Mouse (Mus musculus): ENCODE data around the gene Lrrc8b. TPM values are rescaled to one million over a fixed set of nuclear protein-coding genes. Genes with fewer than 3 reads are reported as not detected.

Lrrc8b gene
- polyA plus RNA-seq (2014; fragmentation: Nextera tagmentation; extraction: Ambion mirVana), result 10.4 and 10.6 TPM in 2 replicates

DNA sequence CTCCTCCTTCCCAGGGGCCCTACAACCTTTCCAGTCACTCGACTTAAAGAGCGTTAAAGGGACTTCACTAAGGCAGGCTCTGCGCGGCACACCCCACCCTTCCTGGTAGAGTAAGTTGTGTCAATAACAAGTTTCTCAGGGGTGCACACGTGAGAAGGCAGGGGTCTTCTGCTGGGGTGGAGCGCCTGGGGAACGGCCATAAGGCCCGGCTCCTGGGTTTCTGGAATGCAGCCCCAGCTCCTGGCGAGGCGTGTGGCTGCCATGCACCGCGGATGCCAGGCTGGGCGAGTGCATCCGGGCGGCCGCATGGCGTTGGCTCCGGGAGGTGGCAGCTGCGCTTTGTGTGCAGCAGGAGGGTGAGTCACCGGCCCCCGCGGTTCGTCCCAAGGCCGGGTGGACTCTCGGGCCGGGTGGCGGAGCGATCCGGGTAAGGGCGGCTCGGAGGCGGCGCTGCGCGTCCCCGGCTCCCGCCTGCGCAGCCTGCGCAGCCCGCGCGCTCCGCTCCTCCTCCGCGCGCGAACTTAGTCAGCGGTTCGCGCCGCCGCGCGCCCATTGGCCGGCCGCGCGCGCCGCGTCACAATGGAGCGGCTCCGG lies at the start of gene Lrrc8b:
Lrrc8b (plus strand) TSS at position 578 of the 594 bp plus-strand sequence.
- H3K27ac ChIP-seq (replicated peaks; ENCODE audit: low read depth, low read length), result peak within 1 kb of the TSS; percentile 84
- peaks cover 10% of the 10 kb centered on the region for H3K4me1 ChIP-seq (ENCODE audit: control insufficient read depth, insufficient read depth, low read length)
- H3K4me3 ChIP-seq (ENCODE audit: low read depth, low read length), result peak within 1 kb of the TSS; percentile 79
- peak within 1 kb of the TSS; percentile 99 for H3K4me2 ChIP-seq (ENCODE audit: low read depth, low read length)
- no peaks in the 10 kb centered on the region for H3K36me3 ChIP-seq (ENCODE audit: control insufficient read depth, insufficient read depth, low read length)
- peak within 1 kb of the TSS; percentile 88 for H3K9ac ChIP-seq (ENCODE audit: low read depth, low read length)
- WGBS, result 0% methylated on average over 16 of the region's 63 CpGs
- no peaks in the 10 kb centered on the region for H3K27me3 ChIP-seq (replicated peaks; ENCODE audit: control insufficient read depth, insufficient read depth, low read length)
- ATAC-seq (ENCODE audit: low read depth) (peak; percentile 95), DNase-seq (ENCODE audit: low spot score) (peak; percentile 94)
- no peaks in the 10 kb centered on the region for H3K9me3 ChIP-seq (ENCODE audit: control insufficient read depth, low read length)

DNA sequence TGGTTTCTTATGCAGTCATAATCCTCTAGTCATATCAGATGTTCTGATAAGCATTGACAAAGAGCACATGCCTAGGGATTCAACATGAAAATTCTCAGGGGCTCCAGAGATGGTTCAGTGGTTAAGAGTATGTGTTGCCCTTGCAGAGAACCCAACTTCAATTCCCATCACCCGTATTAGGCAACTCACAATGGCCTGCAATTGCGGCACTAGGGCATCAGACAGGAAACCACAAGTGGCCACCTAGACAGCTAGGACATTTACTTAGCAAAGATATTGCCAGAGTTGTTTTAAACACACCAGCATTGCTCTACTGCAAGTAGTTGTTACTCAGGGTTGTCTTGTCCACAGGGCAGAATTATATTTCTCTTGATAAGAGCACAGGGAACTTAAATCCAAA lies 34.1 kb upstream of the Lrrc8b start:
- no peak for DNase-seq (ENCODE audit: low spot score)
- Histone ChIP-seq H3K27ac (replicated peaks; ENCODE audit: low read depth, low read length) (no peak overlapping the region), H3K4me3 (ENCODE audit: low read depth, low read length) (no peak overlapping the region), H3K36me3 (ENCODE audit: control insufficient read depth, insufficient read depth, low read length) (no peaks in the 10 kb centered on the region), H3K9ac (ENCODE audit: low read depth, low read length) (no peak overlapping the region), H3K4me2 (ENCODE audit: low read depth, low read length) (no peak overlapping the region), H3K27me3 (replicated peaks; ENCODE audit: control insufficient read depth, insufficient read depth, low read length) (no peaks in the 10 kb centered on the region), H3K9me3 (ENCODE audit: control insufficient read depth, low read length) (no peaks in the 10 kb centered on the region), H3K4me1 (ENCODE audit: control insufficient read depth, insufficient read depth, low read length) (no peaks in the 10 kb centered on the region)
- ATAC-seq (ENCODE audit: low read depth), result no peak
- 85% methylated on average over 2 of the region's 2 CpGs for WGBS

DNA sequence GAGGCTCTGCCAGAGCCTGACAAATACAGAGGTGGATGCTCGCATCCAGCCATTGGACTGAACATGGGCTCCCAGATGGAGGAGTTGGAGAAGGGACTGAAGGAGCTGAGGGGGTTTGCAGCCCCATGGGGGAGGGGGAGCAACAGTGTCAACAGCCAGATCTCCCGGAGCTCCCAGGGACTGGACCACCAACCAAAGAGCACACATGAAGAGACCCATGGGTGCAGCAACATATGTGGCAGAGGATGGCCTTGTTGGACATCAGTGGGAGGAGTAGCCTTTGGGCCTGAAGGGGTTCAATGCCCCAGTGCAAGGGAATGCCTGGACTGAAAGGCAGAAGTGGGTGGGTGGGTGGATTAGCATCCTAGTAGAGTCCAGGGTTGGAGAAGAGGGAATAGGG lies 25.2 kb upstream of the Lrrc8b start:
- Histone ChIP-seq H3K36me3 (ENCODE audit: control insufficient read depth, insufficient read depth, low read length) (no peaks in the 10 kb centered on the region), H3K27ac (replicated peaks; ENCODE audit: low read depth, low read length) (no peak overlapping the region), H3K4me2 (ENCODE audit: low read depth, low read length) (no peak overlapping the region), H3K9ac (ENCODE audit: low read depth, low read length) (no peak overlapping the region), H3K4me1 (ENCODE audit: control insufficient read depth, insufficient read depth, low read length) (no peaks in the 10 kb centered on the region), H3K4me3 (ENCODE audit: low read depth, low read length) (no peak overlapping the region), H3K27me3 (replicated peaks; ENCODE audit: control insufficient read depth, insufficient read depth, low read length) (no peaks in the 10 kb centered on the region), H3K9me3 (ENCODE audit: control insufficient read depth, low read length) (peaks cover 19% of the 10 kb centered on the region; the same call in 1 of the 2 replicates)
- WGBS, result 96% methylated on average over 2 of the region's 2 CpGs
- DNase-seq (ENCODE audit: low spot score) (no peak), ATAC-seq (ENCODE audit: low read depth) (no peak)

DNA sequence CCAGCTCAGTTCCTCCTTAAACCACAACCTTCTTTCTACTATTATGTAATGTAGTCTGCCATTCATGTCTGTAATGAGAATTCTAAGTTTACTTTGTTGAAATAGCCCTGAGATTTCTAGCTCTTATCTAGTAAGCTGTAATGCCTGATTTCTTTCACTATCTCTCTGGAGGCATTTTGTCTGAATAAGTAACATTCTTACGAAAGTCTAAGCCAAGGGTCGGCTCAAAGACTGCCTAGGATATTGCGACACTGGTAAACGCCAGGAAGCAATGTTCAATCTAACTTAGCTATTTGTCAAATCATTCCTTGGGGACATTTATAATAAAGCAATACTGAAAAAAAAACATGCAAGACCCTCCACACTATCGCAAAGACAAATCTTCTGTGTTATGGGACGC lies 21.8 kb upstream of the Lrrc8b start:
- DNase-seq (ENCODE audit: low spot score) (no peak), ATAC-seq (ENCODE audit: low read depth) (no peak)
- Histone ChIP-seq H3K9ac (ENCODE audit: low read depth, low read length) (no peak overlapping the region), H3K27ac (replicated peaks; ENCODE audit: low read depth, low read length) (no peak overlapping the region), H3K27me3 (replicated peaks; ENCODE audit: control insufficient read depth, insufficient read depth, low read length) (no peaks in the 10 kb centered on the region), H3K36me3 (ENCODE audit: control insufficient read depth, insufficient read depth, low read length) (no peaks in the 10 kb centered on the region), H3K4me2 (ENCODE audit: low read depth, low read length) (no peak overlapping the region), H3K9me3 (ENCODE audit: control insufficient read depth, low read length) (peaks cover 19% of the 10 kb centered on the region; the same call in 1 of the 2 replicates), H3K4me3 (ENCODE audit: low read depth, low read length) (no peak overlapping the region), H3K4me1 (ENCODE audit: control insufficient read depth, insufficient read depth, low read length) (no peaks in the 10 kb centered on the region)
- WGBS, result 90% methylated on average over 6 of the region's 6 CpGs

DNA sequence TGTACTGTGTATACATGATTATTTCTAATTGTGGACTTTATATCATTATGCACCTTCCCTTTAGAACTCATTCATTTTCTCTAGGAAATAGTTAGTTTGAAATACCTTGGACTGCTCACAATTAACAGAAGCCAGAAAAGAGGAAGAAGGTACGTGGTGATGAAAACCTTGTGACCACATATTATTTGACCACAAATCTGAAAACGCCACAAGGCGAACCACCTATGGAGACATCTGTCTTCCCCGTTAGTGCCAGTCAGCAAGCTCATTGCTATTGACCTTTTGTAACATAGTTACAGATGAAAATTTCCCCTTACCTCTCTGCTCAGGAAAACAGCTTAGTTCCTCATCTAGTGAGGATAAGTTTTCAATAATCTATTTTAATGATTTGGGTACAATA lies 20.4 kb upstream of the Lrrc8b start:
- H3K4me1 ChIP-seq (ENCODE audit: control insufficient read depth, insufficient read depth, low read length), result no peaks in the 10 kb centered on the region
- H3K27me3 ChIP-seq (replicated peaks; ENCODE audit: control insufficient read depth, insufficient read depth, low read length), result no peaks in the 10 kb centered on the region
- H3K4me3 ChIP-seq (ENCODE audit: low read depth, low read length), result no peak overlapping the region
- H3K9ac ChIP-seq (ENCODE audit: low read depth, low read length), result no peak overlapping the region
- ATAC-seq (ENCODE audit: low read depth) (no peak), DNase-seq (ENCODE audit: low spot score) (no peak)
- no peak overlapping the region for H3K27ac ChIP-seq (replicated peaks; ENCODE audit: low read depth, low read length)
- no peak overlapping the region for H3K4me2 ChIP-seq (ENCODE audit: low read depth, low read length)
- H3K9me3 ChIP-seq (ENCODE audit: control insufficient read depth, low read length), result peaks cover 19% of the 10 kb centered on the region; the same call in 1 of the 2 replicates
- 81% methylated on average over 4 of the region's 4 CpGs for WGBS
- H3K36me3 ChIP-seq (ENCODE audit: control insufficient read depth, insufficient read depth, low read length), result no peaks in the 10 kb centered on the region

DNA sequence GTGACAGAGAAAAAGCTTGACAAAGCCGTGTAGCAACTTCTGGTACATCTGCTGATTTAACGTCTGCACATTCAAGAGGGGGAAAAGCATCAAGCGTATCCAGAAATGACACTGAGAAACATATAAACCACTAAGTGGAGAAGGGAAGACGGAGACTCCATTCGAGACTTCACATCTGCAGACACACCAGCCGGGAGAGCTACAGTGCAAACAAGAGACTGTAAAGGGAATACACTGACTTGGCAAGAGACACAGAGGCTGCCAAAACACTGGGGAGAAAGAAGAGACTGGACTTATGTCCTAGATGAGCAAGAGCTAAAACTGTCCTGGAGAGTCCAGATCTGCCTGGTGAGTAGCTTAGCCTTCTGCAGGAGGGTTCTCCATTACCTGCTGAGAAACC lies 16.6 kb upstream of the Lrrc8b start:
- Histone ChIP-seq H3K36me3 (ENCODE audit: control insufficient read depth, insufficient read depth, low read length) (no peaks in the 10 kb centered on the region), H3K27me3 (replicated peaks; ENCODE audit: control insufficient read depth, insufficient read depth, low read length) (no peaks in the 10 kb centered on the region), H3K9me3 (ENCODE audit: control insufficient read depth, low read length) (peaks cover 5% of the 10 kb centered on the region; the same call in 1 of the 2 replicates), H3K27ac (replicated peaks; ENCODE audit: low read depth, low read length) (no peak overlapping the region), H3K9ac (ENCODE audit: low read depth, low read length) (no peak overlapping the region), H3K4me1 (ENCODE audit: control insufficient read depth, insufficient read depth, low read length) (no peaks in the 10 kb centered on the region), H3K4me3 (ENCODE audit: low read depth, low read length) (no peak overlapping the region), H3K4me2 (ENCODE audit: low read depth, low read length) (no peak overlapping the region)
- no peak for DNase-seq (ENCODE audit: low spot score)
- ATAC-seq (ENCODE audit: low read depth), result no peak
- 79% methylated on average over 6 of the region's 6 CpGs for WGBS

DNA sequence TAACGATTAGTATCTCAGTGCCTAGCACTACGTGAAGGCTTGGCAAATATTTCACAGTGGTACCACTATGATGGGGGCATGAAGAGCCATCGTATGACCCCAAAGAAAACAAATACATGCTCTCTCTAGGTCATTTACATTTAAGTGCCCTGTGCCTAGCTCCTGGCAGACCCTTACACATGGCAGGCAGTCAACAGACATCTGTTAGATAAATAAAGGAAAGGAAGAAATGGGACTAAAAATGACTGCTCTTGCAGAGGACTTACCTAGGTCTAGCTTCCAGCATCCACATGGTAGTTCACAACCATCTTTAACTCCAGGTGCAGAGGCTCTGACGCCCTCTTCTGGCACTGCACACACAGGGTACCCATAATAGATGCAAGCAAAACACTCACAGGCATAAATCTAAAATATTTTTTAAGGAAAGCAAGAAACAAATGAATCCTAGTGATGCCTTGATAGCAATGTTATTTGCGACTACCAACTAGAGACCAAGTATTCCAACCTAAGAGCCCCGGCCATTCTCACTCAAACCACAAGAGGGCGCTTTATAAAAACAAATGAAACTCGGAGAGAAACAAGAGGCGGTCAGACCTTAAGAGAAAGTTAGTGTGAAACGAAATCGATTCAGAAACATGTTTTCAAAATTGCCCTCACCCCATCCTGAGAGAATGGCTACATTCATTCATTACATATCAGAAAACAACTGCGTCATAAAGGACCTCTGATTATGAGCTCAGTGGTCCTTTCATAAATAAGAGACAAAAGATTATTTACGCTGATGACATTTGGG lies 15.7 kb upstream of the Lrrc8b start:
- Histone ChIP-seq H3K9me3 (ENCODE audit: control insufficient read depth, low read length) (peaks cover 2% of the 10 kb centered on the region; the same call in 1 of the 2 replicates), H3K27me3 (replicated peaks; ENCODE audit: control insufficient read depth, insufficient read depth, low read length) (no peaks in the 10 kb centered on the region), H3K4me2 (ENCODE audit: low read depth, low read length) (peak overlapping the region; percentile 52), H3K4me1 (ENCODE audit: control insufficient read depth, insufficient read depth, low read length) (no peaks in the 10 kb centered on the region), H3K9ac (ENCODE audit: low read depth, low read length) (peak overlapping the region; percentile 32), H3K27ac (replicated peaks; ENCODE audit: low read depth, low read length) (0 out of 2 replicates have a peak overlapping the region, but pooled peaks have one; percentile 63), H3K36me3 (ENCODE audit: control insufficient read depth, insufficient read depth, low read length) (no peaks in the 10 kb centered on the region), H3K4me3 (ENCODE audit: low read depth, low read length) (peak overlapping the region; percentile 27)
- DNase-seq (ENCODE audit: low spot score), result peak; percentile 83
- ATAC-seq (ENCODE audit: low read depth), result peak; percentile 17; the same call in 1 of the 2 replicates
- WGBS, result 23% methylated on average over 13 of the region's 13 CpGs

DNA sequence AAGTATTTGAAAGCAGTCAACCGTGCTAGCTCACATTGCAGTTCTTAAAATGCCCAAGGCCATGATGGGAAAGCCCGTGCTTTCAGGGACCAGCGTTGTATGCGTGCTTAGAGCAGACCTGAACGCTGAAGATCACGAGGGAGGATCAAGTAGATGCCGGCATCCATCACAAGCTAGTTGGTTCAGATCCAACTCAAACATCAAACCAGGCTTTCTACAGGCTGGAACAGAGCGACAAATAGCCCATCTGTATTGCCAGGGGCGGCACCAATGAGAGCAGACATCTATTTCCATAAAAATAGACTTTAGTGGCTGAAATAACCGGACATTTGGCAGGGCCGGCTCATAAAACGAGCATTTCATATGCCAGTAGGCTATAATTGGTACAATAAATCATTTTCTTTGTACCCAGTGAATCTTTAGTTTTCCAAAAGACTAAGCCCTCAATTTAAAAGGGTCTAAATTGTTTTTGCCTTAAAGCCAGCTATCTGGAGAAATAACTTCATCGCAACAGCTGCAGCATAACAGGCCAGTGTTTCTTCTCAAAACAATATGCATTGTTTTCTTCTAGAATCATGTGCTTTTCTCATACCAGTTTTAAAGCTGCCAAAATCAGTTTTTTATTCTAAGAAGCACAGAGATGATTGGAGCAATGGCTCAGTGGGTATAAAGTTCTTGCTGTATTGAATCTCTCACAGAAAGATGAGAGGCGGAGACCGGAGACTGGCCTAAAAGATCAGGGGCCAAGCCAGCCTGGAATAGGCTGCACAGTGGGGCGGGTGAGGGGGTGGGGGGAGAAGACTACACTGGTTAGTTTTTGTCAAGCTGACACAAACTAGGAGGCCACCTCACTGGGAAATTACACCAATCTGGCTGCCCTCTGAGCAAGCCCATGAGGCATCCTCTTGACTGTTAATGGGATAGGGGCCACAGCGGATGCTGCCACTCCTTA lies 14.9 kb upstream of the Lrrc8b start:
- 48% methylated on average over 17 of the region's 17 CpGs for WGBS
- DNase-seq (ENCODE audit: low spot score) (peak; percentile 72), ATAC-seq (ENCODE audit: low read depth) (peak; percentile 65; the same call in 1 of the 2 replicates)
- Histone ChIP-seq H3K4me1 (ENCODE audit: control insufficient read depth, insufficient read depth, low read length) (no peaks in the 10 kb centered on the region), H3K27ac (replicated peaks; ENCODE audit: low read depth, low read length) (peak overlapping the region; percentile 63; the same call in 1 of the 2 replicates), H3K9ac (ENCODE audit: low read depth, low read length) (peak overlapping the region; percentile 32), H3K9me3 (ENCODE audit: control insufficient read depth, low read length) (no peaks in the 10 kb centered on the region), H3K4me3 (ENCODE audit: low read depth, low read length) (peak overlapping the region; percentile 27), H3K36me3 (ENCODE audit: control insufficient read depth, insufficient read depth, low read length) (no peaks in the 10 kb centered on the region), H3K4me2 (ENCODE audit: low read depth, low read length) (peak overlapping the region; percentile 52), H3K27me3 (replicated peaks; ENCODE audit: control insufficient read depth, insufficient read depth, low read length) (no peaks in the 10 kb centered on the region)

Data from embryonic facial prominence, embryonic 14.5 days (tissue).